ENCODE assay signal across 16 mouse cellular contexts in genomic region chr2:34827591-34827990, GRCm38 (mm10). TPM values are rescaled to one million over a fixed set of nuclear protein-coding genes. Genes with fewer than 3 reads are reported as not detected.
"Had no signal": no experiment of that assay in that cellular context is flagged by ENCODE, and none has a peak within 500 bp of the region (broad histone marks: within the 10 kb centered on the region; RNA-seq: fewer than 3 reads in every experiment).

No protein-coding gene starts in this region.

- H3K9ac ChIP-seq: liver, embryonic 14.5 days; lung, embryonic 15.5 days; midbrain, embryonic 13.5 days had no signal

- DNase-seq: kidney, adult 8-10 months; kidney, postnatal 25 days; right cerebral cortex, postnatal 14 days had no signal

- H3K4me3 ChIP-seq: left cerebral cortex, adult 2 months; lung, embryonic 15.5 days; midbrain, embryonic 13.5 days had no signal

- H3K27me3 ChIP-seq: lung, embryonic 15.5 days had no signal

- H3K4me2 ChIP-seq: lung, embryonic 15.5 days; midbrain, embryonic 13.5 days had no signal

- H3K9me3 ChIP-seq: lung, embryonic 15.5 days had no signal

- H3K27ac ChIP-seq: left cerebral cortex, adult 2 months; liver, embryonic 14.5 days; lung, embryonic 15.5 days; midbrain, embryonic 13.5 days had no signal

- ATAC-seq: midbrain, embryonic 13.5 days had no signal

RNA-seq across cellular contexts. Expression of gene Gm34653, which starts 5.2 kb away (rescaled TPM):
- total RNA-seq: layer of hippocampus, postnatal 25 days; left cerebral cortex, postnatal 14 days; midbrain, postnatal 0 days had no signal
- polyA plus RNA-seq: kidney, embryonic 16.5 days; limb, embryonic 11.5 days; liver, embryonic 14.5 days; lung, embryonic 15.5 days; neural tube, embryonic 14.5 days; spleen, adult 2 months; stomach, embryonic 16.5 days had no signal

RNA-seq across cellular contexts. Expression of gene Cutal, which starts 46.6 kb away (rescaled TPM):
- total RNA-seq: megakaryocyte progenitor cell, adult 5-6 weeks; midbrain, postnatal 0 days had no signal
- polyA plus RNA-seq: limb, embryonic 11.5 days; neural tube, embryonic 14.5 days; spleen, adult 2 months had no signal
